Mouse (Mus musculus): Measurements from ENCODE around the gene Nmrk1. TPM values are rescaled to one million over a fixed set of nuclear protein-coding genes. Genes with fewer than 3 reads are reported as not detected.

Nmrk1 gene
- polyA plus RNA-seq, 1 experiment from 2014 or later: 9.6 TPM

GRCm38 (mm10) chr19:18692176-18692575, 60.4 kb downstream of the Nmrk1 start:
- no peak overlapping the region for H3K4me3 ChIP-seq (ENCODE audit: low read depth, low read length)
- H3K36me3 ChIP-seq (ENCODE audit: control insufficient read depth, insufficient read depth, low read length): peaks cover 15% of the 10 kb centered on the region
- H3K27ac ChIP-seq (ENCODE audit: low read depth): no peak overlapping the region
- ATAC-seq (replicated peaks; ENCODE audit: low FRiP score, low TSS enrichment, low read depth): no peak
- no peak overlapping the region for H3K9ac ChIP-seq (ENCODE audit: low read length)
- no peak for DNase-seq (ENCODE audit: low spot score)
- H3K4me1 ChIP-seq (replicated peaks; ENCODE audit: control insufficient read depth, insufficient read depth, low read length): no peaks in the 10 kb centered on the region
- WGBS: 87% methylated on average over 3 of the region's 3 CpGs
- H3K4me2 ChIP-seq (ENCODE audit: low read length): no peak overlapping the region
- H3K27me3 ChIP-seq (replicated peaks; ENCODE audit: control insufficient read depth, insufficient read depth, low read length): no peaks in the 10 kb centered on the region
- H3K9me3 ChIP-seq (ENCODE audit: control insufficient read depth, low read length): no peaks in the 10 kb centered on the region

GRCm38 (mm10) chr19:18692768-18693167, 61.0 kb downstream of the Nmrk1 start:
- no peaks in the 10 kb centered on the region for H3K4me1 ChIP-seq (replicated peaks; ENCODE audit: control insufficient read depth, insufficient read depth, low read length)
- WGBS: 89% methylated on average over 2 of the region's 2 CpGs
- H3K4me3 ChIP-seq (ENCODE audit: low read depth, low read length): no peak overlapping the region
- ATAC-seq (replicated peaks; ENCODE audit: low FRiP score, low TSS enrichment, low read depth) (no peak), DNase-seq (ENCODE audit: low spot score) (no peak)
- no peak overlapping the region for H3K4me2 ChIP-seq (ENCODE audit: low read length)
- H3K27ac ChIP-seq (ENCODE audit: low read depth): no peak overlapping the region
- H3K9me3 ChIP-seq (ENCODE audit: control insufficient read depth, low read length): no peaks in the 10 kb centered on the region
- H3K36me3 ChIP-seq (ENCODE audit: control insufficient read depth, insufficient read depth, low read length): peaks cover 15% of the 10 kb centered on the region
- H3K9ac ChIP-seq (ENCODE audit: low read length): no peak overlapping the region
- no peaks in the 10 kb centered on the region for H3K27me3 ChIP-seq (replicated peaks; ENCODE audit: control insufficient read depth, insufficient read depth, low read length)

GRCm38 (mm10) chr19:18695116-18695515, 63.4 kb downstream of the Nmrk1 start:
- no peaks in the 10 kb centered on the region for H3K27me3 ChIP-seq (replicated peaks; ENCODE audit: control insufficient read depth, insufficient read depth, low read length)
- no peaks in the 10 kb centered on the region for H3K9me3 ChIP-seq (ENCODE audit: control insufficient read depth, low read length)
- no peak overlapping the region for H3K9ac ChIP-seq (ENCODE audit: low read length)
- WGBS: 92% methylated on average over 3 of the region's 3 CpGs
- ATAC-seq (replicated peaks; ENCODE audit: low FRiP score, low TSS enrichment, low read depth) (no peak), DNase-seq (ENCODE audit: low spot score) (no peak)
- no peak overlapping the region for H3K4me2 ChIP-seq (ENCODE audit: low read length)
- no peak overlapping the region for H3K4me3 ChIP-seq (ENCODE audit: low read depth, low read length)
- H3K36me3 ChIP-seq (ENCODE audit: control insufficient read depth, insufficient read depth, low read length): peaks cover 22% of the 10 kb centered on the region
- H3K27ac ChIP-seq (ENCODE audit: low read depth): no peak overlapping the region
- H3K4me1 ChIP-seq (replicated peaks; ENCODE audit: control insufficient read depth, insufficient read depth, low read length): no peaks in the 10 kb centered on the region

GRCm38 (mm10) chr19:18695552-18695951, 63.8 kb downstream of the Nmrk1 start:
- H3K9me3 ChIP-seq (ENCODE audit: control insufficient read depth, low read length): no peaks in the 10 kb centered on the region
- H3K27ac ChIP-seq (ENCODE audit: low read depth): no peak overlapping the region
- 67% methylated on average over 1 of the region's 1 CpGs for WGBS
- H3K4me1 ChIP-seq (replicated peaks; ENCODE audit: control insufficient read depth, insufficient read depth, low read length): no peaks in the 10 kb centered on the region
- no peaks in the 10 kb centered on the region for H3K27me3 ChIP-seq (replicated peaks; ENCODE audit: control insufficient read depth, insufficient read depth, low read length)
- H3K36me3 ChIP-seq (ENCODE audit: control insufficient read depth, insufficient read depth, low read length): peaks cover 22% of the 10 kb centered on the region
- H3K4me3 ChIP-seq (ENCODE audit: low read depth, low read length): no peak overlapping the region
- no peak overlapping the region for H3K9ac ChIP-seq (ENCODE audit: low read length)
- no peak overlapping the region for H3K4me2 ChIP-seq (ENCODE audit: low read length)
- DNase-seq (ENCODE audit: low spot score): no peak
- no peak for ATAC-seq (replicated peaks; ENCODE audit: low FRiP score, low TSS enrichment, low read depth)

Other genes starting within 250 kb of the Nmrk1 start
- 68.9 and 70.6 TPM in 2 replicates for gene Ostf1, start 127 bp upstream of the Nmrk1 start, polyA plus RNA-seq (2014; fragmentation: Nextera tagmentation; extraction: Ambion mirVana)
- gene Carnmt1, start 38.8 kb downstream of the Nmrk1 start, polyA plus RNA-seq (2014; fragmentation: Nextera tagmentation; extraction: Ambion mirVana): 23.6 and 27.8 TPM in 2 replicates
- gene D030056L22Rik, start 81.2 kb downstream of the Nmrk1 start, polyA plus RNA-seq (2014; fragmentation: Nextera tagmentation; extraction: Ambion mirVana): 34.1 and 34.3 TPM in 2 replicates
- gene Trpm6, start 118.0 kb downstream of the Nmrk1 start, polyA plus RNA-seq (2014; fragmentation: Nextera tagmentation; extraction: Ambion mirVana): 0.11 and 0.15 TPM in 2 replicates